Mouse (Mus musculus): Measurements from ENCODE around the gene Atp5l.

GRCm38 (mm10) chr9:44969450-44969849, 48.9 kb upstream of the Atp5l start:
- TF ChIP-seq CTCF (IDR thresholded peaks at IDR 0.05; ENCODE audit: low read depth, low read length), result no peak
- no peak for TF ChIP-seq GATA1 (IDR thresholded peaks at IDR 0.05; ENCODE audit: borderline replicate concordance, low read length)
- no peak for TF ChIP-seq TAL1 (conservative IDR thresholded peaks at IDR 0.05; ENCODE audit: low read depth, low read length)
- no peak for TF ChIP-seq POLR2AphosphoS5 (IDR thresholded peaks at IDR 0.05; ENCODE audit: insufficient replicate concordance, low read depth, low read length)
- TF ChIP-seq GATA2 (IDR thresholded peaks at IDR 0.05; ENCODE audit: borderline replicate concordance, low read depth, low read length), result no peak
